Mouse (Mus musculus): ENCODE results near the gene Filip1l.

DNA sequence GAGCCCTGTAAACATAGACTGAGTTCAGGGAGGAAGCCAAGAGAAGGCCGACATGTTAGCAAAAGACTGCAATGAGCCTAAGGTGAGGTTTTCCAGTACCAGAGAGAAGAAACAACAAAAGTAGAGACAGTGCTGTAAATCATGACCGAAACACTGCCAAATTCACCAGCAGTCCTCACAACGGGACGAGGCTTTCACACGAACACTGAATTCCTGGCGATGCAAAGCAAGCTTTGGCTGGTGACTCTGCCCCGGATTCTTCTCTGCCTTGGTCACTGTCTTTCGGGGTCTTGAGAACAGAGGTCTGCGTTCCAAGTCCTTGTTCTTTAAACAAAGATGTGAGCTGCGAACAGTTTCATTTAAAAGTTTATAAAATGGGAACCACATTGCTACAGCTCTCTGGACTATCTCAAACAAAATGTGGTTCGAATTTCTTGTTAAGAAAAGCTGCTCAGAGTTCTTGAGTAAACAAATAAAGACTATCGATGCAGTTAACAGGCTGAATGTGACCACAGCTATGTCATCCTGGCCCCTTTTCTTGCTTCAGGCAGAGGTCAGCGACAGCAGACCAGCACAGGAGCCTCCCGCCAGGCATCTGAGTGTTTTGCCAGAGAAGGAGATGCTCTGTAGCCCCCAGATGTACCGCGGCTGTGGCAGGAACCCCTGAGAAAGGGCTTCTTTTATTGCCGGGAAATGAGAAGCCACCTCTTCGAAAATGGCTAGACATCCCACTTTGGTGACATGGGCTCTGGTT, 14.2 kb downstream of the Filip1l start:
- no peak for TF ChIP-seq CTCF (IDR thresholded peaks at IDR 0.05; ENCODE audit: borderline replicate concordance, control insufficient read depth, extremely low read depth, insufficient read depth, low read length, poor library complexity)
- TF ChIP-seq POLR2A (IDR thresholded peaks at IDR 0.05; ENCODE audit: control insufficient read depth, extremely low read depth, insufficient read depth, low read length, poor library complexity), result no peak
